22 mouse cellular contexts compared by ENCODE assay signal in the genomic region with DNA sequence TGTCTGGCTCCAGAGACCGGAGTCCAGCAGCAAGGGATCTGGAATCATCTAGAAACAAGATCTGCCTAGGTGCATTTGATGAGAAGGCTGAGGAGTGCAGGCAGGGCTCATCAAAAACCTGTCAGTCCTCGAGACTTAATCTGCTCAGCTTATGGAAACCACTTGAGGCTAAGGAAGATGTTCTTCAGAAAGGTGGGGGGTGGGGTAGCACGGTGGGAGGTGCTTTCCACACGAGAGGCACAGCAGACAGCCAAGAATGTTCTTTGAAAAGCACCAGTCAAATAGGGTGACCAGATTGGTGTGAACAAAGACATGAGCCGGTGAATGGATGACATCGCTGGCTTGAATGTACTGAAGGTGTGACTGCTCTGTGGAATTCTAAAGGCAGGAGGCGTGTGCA. TPM values are rescaled to one million over a fixed set of nuclear protein-coding genes. Genes with fewer than 3 reads are reported as not detected.
A peak's percentile ranks its signal among the peaks of the same experiment; 100 is the strongest.
DNase-seq lines count a peak whose midpoint lies in the region; ATAC-seq and TF ChIP-seq lines count a peak whose summit lies in the region.
"Had no signal": no experiment of that assay in that cellular context is flagged by ENCODE, and none has a peak within 500 bp of the region (broad histone marks: within the 10 kb centered on the region; RNA-seq: fewer than 3 reads in every experiment).

No protein-coding gene starts in this region.

- no peak overlapping the region for H3K4me2 ChIP-seq in liver, embryonic 13.5 days
- H3K4me2 ChIP-seq in liver, embryonic 11.5 days = no peak overlapping the region
- H3K4me2 ChIP-seq in liver, postnatal 0 days (ENCODE audit: low read depth, low read length) = no peak overlapping the region
- H3K4me2 ChIP-seq in intestine, embryonic 15.5 days (replicated peaks) = no peak overlapping the region
- H3K4me2 ChIP-seq in midbrain, embryonic 13.5 days (replicated peaks) = no peak overlapping the region
- H3K4me2 ChIP-seq: embryonic facial prominence, embryonic 12.5 days; hindbrain, embryonic 13.5 days had no signal

- no peaks in the 10 kb centered on the region for H3K9me3 ChIP-seq in liver, embryonic 13.5 days (replicated peaks)
- H3K9me3 ChIP-seq in liver, embryonic 11.5 days (ENCODE audit: control insufficient read depth, low read length) = no peaks in the 10 kb centered on the region
- H3K9me3 ChIP-seq in liver, postnatal 0 days (ENCODE audit: low read length) = no peaks in the 10 kb centered on the region
- no peaks in the 10 kb centered on the region for H3K9me3 ChIP-seq in intestine, embryonic 15.5 days
- H3K9me3 ChIP-seq in midbrain, embryonic 13.5 days = no peaks in the 10 kb centered on the region
- H3K9me3 ChIP-seq: embryonic facial prominence, embryonic 12.5 days; heart, embryonic 10.5 days; hindbrain, embryonic 13.5 days had no signal

- H3K9ac ChIP-seq in liver, embryonic 13.5 days = no peak overlapping the region
- no peak overlapping the region for H3K9ac ChIP-seq in liver, embryonic 11.5 days (ENCODE audit: low read depth, low read length)
- H3K9ac ChIP-seq in liver, postnatal 0 days (replicated peaks) = no peak overlapping the region
- H3K9ac ChIP-seq in intestine, embryonic 15.5 days = no peak overlapping the region
- no peak overlapping the region for H3K9ac ChIP-seq in midbrain, embryonic 13.5 days (replicated peaks)
- H3K9ac ChIP-seq: embryonic facial prominence, embryonic 12.5 days; hindbrain, embryonic 13.5 days had no signal

- H3K27ac ChIP-seq in liver, embryonic 13.5 days = 0 out of 2 replicates have a peak overlapping the region, but pooled peaks have one; percentile 1
- H3K27ac ChIP-seq in liver, embryonic 11.5 days (ENCODE audit: low read depth, low read length) = no peak overlapping the region
- H3K27ac ChIP-seq in liver, postnatal 0 days (ENCODE audit: low read depth) = peak overlapping the region; percentile 29; the same call in 1 of the 2 replicates
- H3K27ac ChIP-seq in intestine, embryonic 15.5 days = no peak overlapping the region
- no peak overlapping the region for H3K27ac ChIP-seq in midbrain, embryonic 13.5 days
- H3K27ac ChIP-seq: embryonic facial prominence, embryonic 12.5 days; gastrocnemius, adult 2 months; heart, embryonic 10.5 days; hindbrain, embryonic 13.5 days; hindbrain, postnatal 0 days had no signal

- no peak for TF ChIP-seq EP300 in liver, postnatal 0 days (IDR thresholded peaks at IDR 0.05; ENCODE audit: low read depth)

- ATAC-seq in liver, embryonic 13.5 days (ENCODE audit: low read depth) = no peak
- no peak for ATAC-seq in liver, embryonic 11.5 days (replicated peaks; ENCODE audit: low FRiP score)
- ATAC-seq in CD4-positive, CD25-positive, alpha-beta regulatory T cell, adult 4 months = peak; percentile 28
- ATAC-seq in liver, postnatal 0 days = no peak
- ATAC-seq in intestine, embryonic 15.5 days = no peak
- ATAC-seq in midbrain, embryonic 13.5 days = no peak
- ATAC-seq: forebrain, embryonic 14.5 days; hindbrain, postnatal 0 days; intestine, postnatal 0 days had no signal

- H3K4me3 ChIP-seq in liver, embryonic 13.5 days (replicated peaks) = no peak overlapping the region
- no peak overlapping the region for H3K4me3 ChIP-seq in liver, embryonic 11.5 days (ENCODE audit: low read depth, low read length)
- H3K4me3 ChIP-seq in liver, postnatal 0 days (ENCODE audit: low read depth, low read length) = no peak overlapping the region
- no peak overlapping the region for H3K4me3 ChIP-seq in intestine, embryonic 15.5 days (replicated peaks)
- H3K4me3 ChIP-seq in midbrain, embryonic 13.5 days (replicated peaks) = no peak overlapping the region
- H3K4me3 ChIP-seq: embryonic facial prominence, embryonic 12.5 days; gastrocnemius, adult 2 months; heart, embryonic 10.5 days; hindbrain, embryonic 13.5 days had no signal

- DNase-seq in liver, embryonic 13.5 days = no peak
- no peak for DNase-seq in liver, embryonic 11.5 days (ENCODE audit: low spot score)
- DNase-seq in ZHBTc4 (ENCODE audit: low read depth, low spot score) = peak; percentile 71
- no peak for DNase-seq in liver, postnatal 0 days
- DNase-seq: adrenal gland, postnatal 14 days; cerebellum, adult 11-12 months; cerebellum, adult 9-10 months; cerebellum, postnatal 25 days; gastrocnemius, adult 2 months; gastrocnemius, postnatal 36 days; heart, adult 18-20 months; heart, postnatal 10 days had no signal

- WGBS in liver, embryonic 13.5 days (ENCODE audit: insufficient replicate concordance) = 69% methylated on average over 7 of the region's 7 CpGs
- WGBS in liver, embryonic 11.5 days = 76% methylated on average over 7 of the region's 7 CpGs
- WGBS in liver, postnatal 0 days (ENCODE audit: insufficient replicate concordance) = 78% methylated on average over 7 of the region's 7 CpGs
- WGBS in intestine, embryonic 15.5 days = 72% methylated on average over 7 of the region's 7 CpGs
- 51% methylated on average over 7 of the region's 7 CpGs for WGBS in midbrain, embryonic 13.5 days

- TF ChIP-seq CTCF in liver, postnatal 0 days (IDR thresholded peaks at IDR 0.05; ENCODE audit: low read depth) = no peak

- H3K36me3 ChIP-seq in liver, embryonic 13.5 days = no peaks in the 10 kb centered on the region
- no peaks in the 10 kb centered on the region for H3K36me3 ChIP-seq in liver, embryonic 11.5 days (ENCODE audit: control insufficient read depth, insufficient read depth, low read length)
- H3K36me3 ChIP-seq in liver, postnatal 0 days (replicated peaks; ENCODE audit: insufficient read depth, low read length) = 0 out of 2 replicates have a peak, but pooled peaks cover 3% of the 10 kb centered on the region
- no peaks in the 10 kb centered on the region for H3K36me3 ChIP-seq in intestine, embryonic 15.5 days
- H3K36me3 ChIP-seq in midbrain, embryonic 13.5 days = no peaks in the 10 kb centered on the region
- H3K36me3 ChIP-seq: embryonic facial prominence, embryonic 12.5 days; heart, embryonic 10.5 days; hindbrain, embryonic 13.5 days had no signal

- H3K4me1 ChIP-seq in liver, embryonic 13.5 days (replicated peaks) = peaks cover 60% of the 10 kb centered on the region
- peaks cover 21% of the 10 kb centered on the region for H3K4me1 ChIP-seq in liver, embryonic 11.5 days (replicated peaks; ENCODE audit: control insufficient read depth, insufficient read depth, low read length)
- H3K4me1 ChIP-seq in liver, postnatal 0 days (ENCODE audit: insufficient read depth) = peaks cover 38% of the 10 kb centered on the region
- H3K4me1 ChIP-seq in intestine, embryonic 15.5 days (replicated peaks) = no peaks in the 10 kb centered on the region
- H3K4me1 ChIP-seq in midbrain, embryonic 13.5 days (replicated peaks) = no peaks in the 10 kb centered on the region
- H3K4me1 ChIP-seq: embryonic facial prominence, embryonic 12.5 days; hindbrain, embryonic 13.5 days had no signal

- no peaks in the 10 kb centered on the region for H3K27me3 ChIP-seq in liver, embryonic 13.5 days
- no peaks in the 10 kb centered on the region for H3K27me3 ChIP-seq in liver, embryonic 11.5 days (replicated peaks; ENCODE audit: control insufficient read depth, insufficient read depth, low read length)
- H3K27me3 ChIP-seq in liver, postnatal 0 days (ENCODE audit: insufficient read depth, low read length) = no peaks in the 10 kb centered on the region
- H3K27me3 ChIP-seq in intestine, embryonic 15.5 days (replicated peaks) = no peaks in the 10 kb centered on the region
- no peaks in the 10 kb centered on the region for H3K27me3 ChIP-seq in midbrain, embryonic 13.5 days
- H3K27me3 ChIP-seq: CH12.LX; embryonic facial prominence, embryonic 12.5 days; hindbrain, embryonic 13.5 days had no signal

RNA-seq across cellular contexts. Expression of gene Arhgap25, which starts 9.3 kb away (rescaled TPM):
- 2.8 and 3.6 TPM in 2 replicates for polyA plus RNA-seq in liver, embryonic 13.5 days (2015; fragmentation: Nextera tagmentation; extraction: Ambion mirVana)
- 6.9 and 7.9 TPM in 2 replicates for polyA plus RNA-seq in liver, embryonic 11.5 days (2014; fragmentation: Nextera tagmentation; extraction: Ambion mirVana)
- polyA plus RNA-seq in CD4-positive, CD25-positive, alpha-beta regulatory T cell, adult 4 months (2017; shearing (Covaris generic)) = 100 to 1,000 TPM; 109 to 197 TPM
- polyA plus RNA-seq in liver, postnatal 0 days (2015; fragmentation: Nextera tagmentation; extraction: Ambion mirVana) = 6.0 TPM in 2 replicates
- polyA plus RNA-seq in intestine, embryonic 15.5 days (2015; fragmentation: Nextera tagmentation; extraction: Ambion mirVana) = 3.4 TPM in 2 replicates
- 1.2 and 1.5 TPM in 2 replicates for polyA plus RNA-seq in midbrain, embryonic 13.5 days (2015; fragmentation: Nextera tagmentation; extraction: Ambion mirVana)

Comparison
In these comparisons a context has a peak if more than half of its experiments do, and no peak if none do; other contexts are left out.
1. H3K27ac ChIP-seq: peak in liver, embryonic 13.5 days (single experiment) and liver, postnatal 0 days (single experiment); none in liver, embryonic 11.5 days (single experiment), intestine, embryonic 15.5 days (single experiment) and midbrain, embryonic 13.5 days (single experiment).
2. RNA of gene Arhgap25, which starts 9.3 kb away (polyA plus RNA-seq): 109 to 197 TPM in CD4-positive, CD25-positive, alpha-beta regulatory T cell, adult 4 months; 6.9 to 7.9 TPM in liver, embryonic 11.5 days, 6.0 TPM in liver, postnatal 0 days, 3.4 TPM in intestine, embryonic 15.5 days, 2.8 to 3.6 TPM in liver, embryonic 13.5 days and 1.2 to 1.5 TPM in midbrain, embryonic 13.5 days; every median in the first group is over 10 times any median in the second.